Mouse (Mus musculus) kidney, embryonic 14.5 days (tissue): ENCODE measurements at regions not wholly inside any gene's neighbourhood (a gene's known extent, or its start where the extent isn't known, plus 50 kb on each side); places are given as distances from the start of the nearest gene placed in this dataset.

Source experiments
- ATAC-seq: fragments of 200-750 bp; cut with Nextera tagmentation; 2 replicates; pipeline ENCODE4 v1.8.0; 2017; ENCODE audit warnings: moderate number of reproducible peaks, mild to moderate bottlenecking, moderate TSS enrichment, moderate library complexity; ENCODE audit not compliant: low FRiP score, low TSS enrichment
- H3K27ac ChIP-seq: fragments of 300-500 bp; sonication (generic); 2 replicates; pipeline ENCODE4 v1.5.1; 2014; ENCODE audit warnings: low read depth, mild to moderate bottlenecking, low read length, moderate library complexity, mixed read lengths
- H3K27me3 ChIP-seq: fragments of 300-500 bp; sonication (generic); 2 replicates; pipeline ENCODE4 v1.6.1; 2014; ENCODE audit warnings: mild to moderate bottlenecking, low read length; ENCODE audit not compliant: control insufficient read depth, insufficient read depth
- H3K36me3 ChIP-seq: fragments of 300-500 bp; sonication (generic); 2 replicates; pipeline ENCODE4 v1.6.1; 2014; ENCODE audit warnings: low read length, mixed read lengths; ENCODE audit not compliant: control insufficient read depth, insufficient read depth
- H3K4me1 ChIP-seq: fragments of 300-500 bp; sonication (generic); 2 replicates; pipeline ENCODE4 v1.6.1; 2014; ENCODE audit warnings: low read length, mixed read lengths; ENCODE audit not compliant: control insufficient read depth, insufficient read depth
- H3K4me2 ChIP-seq: fragments of 300-500 bp; sonication (generic); replicated peaks from 2 replicates; pipeline ENCODE4 v1.6.1; 2014; ENCODE audit warnings: low read depth, mild to moderate bottlenecking, low read length
- H3K4me3 ChIP-seq: fragments of 300-500 bp; sonication (generic); 2 replicates; pipeline ENCODE4 v1.5.1; 2014; ENCODE audit warnings: mild to moderate bottlenecking, low read length
- H3K9ac ChIP-seq: fragments of 300-500 bp; sonication (generic); 2 replicates; pipeline ENCODE4 v1.6.1; 2014; ENCODE audit warnings: low read depth, mild to moderate bottlenecking, low read length, moderate library complexity
- H3K9me3 ChIP-seq: fragments of 300-500 bp; sonication (generic); 2 replicates; pipeline ENCODE4 v1.6.1; 2016; ENCODE audit warnings: low read length; ENCODE audit not compliant: control insufficient read depth
- WGBS: fragments of 180-500 bp; shearing (Covaris S2); extraction: QIAGEN DNeasy Blood & Tissue Kit; methylation state at CpG from one replicate; pipeline ENCODE4 v1.1.7; 2014; 5-methylcytosine and 5-hydroxymethylcytosine counted together

- WGBS = 68% methylated on average over 3 of the region's 3 CpGs
- no peak for ATAC-seq
- H3K36me3 ChIP-seq = no peaks in the 10 kb centered on the region
- no peak overlapping the region for H3K4me3 ChIP-seq
- no peak overlapping the region for H3K27ac ChIP-seq
- H3K4me2 ChIP-seq = no peak overlapping the region
- no peaks in the 10 kb centered on the region for H3K9me3 ChIP-seq
- no peaks in the 10 kb centered on the region for H3K27me3 ChIP-seq
- H3K9ac ChIP-seq = no peak overlapping the region
- H3K4me1 ChIP-seq = no peaks in the 10 kb centered on the region
Observed at GRCm38 (mm10) chr8:10804974-10805373, 203.3 kb downstream of the Irs2 start.

- no peak overlapping the region for H3K27ac ChIP-seq
- H3K9ac ChIP-seq = no peak overlapping the region
- no peaks in the 10 kb centered on the region for H3K27me3 ChIP-seq
- H3K36me3 ChIP-seq = no peaks in the 10 kb centered on the region
- no peak for ATAC-seq
- H3K9me3 ChIP-seq = no peaks in the 10 kb centered on the region
- no peak overlapping the region for H3K4me2 ChIP-seq
- no peaks in the 10 kb centered on the region for H3K4me1 ChIP-seq
- no peak overlapping the region for H3K4me3 ChIP-seq
Observed at GRCm38 (mm10) chr8:10802003-10802402, 206.3 kb downstream of the Irs2 start.

- Histone ChIP-seq H3K27me3 (no peaks in the 10 kb centered on the region), H3K27ac (no peak overlapping the region), H3K36me3 (no peaks in the 10 kb centered on the region), H3K4me1 (no peaks in the 10 kb centered on the region), H3K4me3 (no peak overlapping the region), H3K4me2 (no peak overlapping the region), H3K9me3 (no peaks in the 10 kb centered on the region), H3K9ac (no peak overlapping the region)
- no peak for ATAC-seq
- 76% methylated on average over 5 of the region's 5 CpGs for WGBS
Observed at GRCm38 (mm10) chr8:10801580-10801979, 206.7 kb downstream of the Irs2 start.

GRCm38 (mm10) chr8:10798444-10798843 lies 209.8 kb downstream of the Irs2 start:
- H3K4me3 ChIP-seq = no peak overlapping the region
- H3K9ac ChIP-seq = no peak overlapping the region
- ATAC-seq = no peak
- no peak overlapping the region for H3K27ac ChIP-seq
- H3K27me3 ChIP-seq = no peaks in the 10 kb centered on the region
- no peaks in the 10 kb centered on the region for H3K9me3 ChIP-seq
- 80% methylated on average over 1 of the region's 1 CpGs for WGBS
- no peaks in the 10 kb centered on the region for H3K4me1 ChIP-seq
- no peaks in the 10 kb centered on the region for H3K36me3 ChIP-seq
- no peak overlapping the region for H3K4me2 ChIP-seq

- Histone ChIP-seq H3K9me3 (no peaks in the 10 kb centered on the region), H3K9ac (no peak overlapping the region), H3K36me3 (no peaks in the 10 kb centered on the region), H3K4me3 (no peak overlapping the region), H3K4me1 (no peaks in the 10 kb centered on the region), H3K27ac (no peak overlapping the region), H3K27me3 (no peaks in the 10 kb centered on the region), H3K4me2 (no peak overlapping the region)
- ATAC-seq = no peak
- 83% methylated on average over 10 of the region's 10 CpGs for WGBS
Observed at GRCm38 (mm10) chr8:10794367-10795189, 213.7 kb downstream of the Irs2 start.

- no peak overlapping the region for H3K27ac ChIP-seq
- no peak for ATAC-seq
- H3K27me3 ChIP-seq = no peaks in the 10 kb centered on the region
- H3K36me3 ChIP-seq = no peaks in the 10 kb centered on the region
- no peak overlapping the region for H3K4me2 ChIP-seq
- H3K4me3 ChIP-seq = no peak overlapping the region
- no peaks in the 10 kb centered on the region for H3K4me1 ChIP-seq
- no peak overlapping the region for H3K9ac ChIP-seq
- 95% methylated on average over 9 of the region's 9 CpGs for WGBS
- no peaks in the 10 kb centered on the region for H3K9me3 ChIP-seq
Observed at GRCm38 (mm10) chr8:10793670-10794366, 214.4 kb downstream of the Irs2 start.

- 81% methylated on average over 8 of the region's 8 CpGs for WGBS
- Histone ChIP-seq H3K4me1 (no peaks in the 10 kb centered on the region), H3K27me3 (no peaks in the 10 kb centered on the region), H3K9ac (no peak overlapping the region), H3K27ac (no peak overlapping the region), H3K4me2 (no peak overlapping the region), H3K36me3 (no peaks in the 10 kb centered on the region), H3K9me3 (no peaks in the 10 kb centered on the region), H3K4me3 (no peak overlapping the region)
- no peak for ATAC-seq
Observed at GRCm38 (mm10) chr8:10788496-10789200, 219.6 kb downstream of the Irs2 start.

GRCm38 (mm10) chr8:10785801-10786200 lies 222.5 kb downstream of the Irs2 start:
- Histone ChIP-seq H3K27ac (no peak overlapping the region), H3K4me2 (no peak overlapping the region), H3K27me3 (no peaks in the 10 kb centered on the region), H3K4me3 (no peak overlapping the region), H3K36me3 (no peaks in the 10 kb centered on the region), H3K9ac (no peak overlapping the region), H3K9me3 (no peaks in the 10 kb centered on the region), H3K4me1 (no peaks in the 10 kb centered on the region)
- ATAC-seq = no peak
- WGBS = 81% methylated on average over 4 of the region's 4 CpGs

GRCm38 (mm10) chr8:10785311-10785710 lies 222.9 kb downstream of the Irs2 start:
- no peaks in the 10 kb centered on the region for H3K27me3 ChIP-seq
- 95% methylated on average over 4 of the region's 4 CpGs for WGBS

More at GRCm38 (mm10) chr8:10785311-10785710, 222.9 kb downstream of the Irs2 start:
- Histone ChIP-seq H3K9ac (no peak overlapping the region), H3K4me3 (no peak overlapping the region), H3K4me1 (no peaks in the 10 kb centered on the region), H3K4me2 (no peak overlapping the region), H3K27ac (no peak overlapping the region), H3K36me3 (no peaks in the 10 kb centered on the region), H3K9me3 (no peaks in the 10 kb centered on the region)
- ATAC-seq = no peak
